Mouse (Mus musculus): ENCODE measurements at regions not wholly inside any gene's neighbourhood (a gene's known extent, or its start where the extent isn't known, plus 50 kb on each side); places are given as distances from the start of the nearest gene placed in this dataset.
A peak's percentile ranks its signal among the peaks of the same experiment; 100 is the strongest.

DNA sequence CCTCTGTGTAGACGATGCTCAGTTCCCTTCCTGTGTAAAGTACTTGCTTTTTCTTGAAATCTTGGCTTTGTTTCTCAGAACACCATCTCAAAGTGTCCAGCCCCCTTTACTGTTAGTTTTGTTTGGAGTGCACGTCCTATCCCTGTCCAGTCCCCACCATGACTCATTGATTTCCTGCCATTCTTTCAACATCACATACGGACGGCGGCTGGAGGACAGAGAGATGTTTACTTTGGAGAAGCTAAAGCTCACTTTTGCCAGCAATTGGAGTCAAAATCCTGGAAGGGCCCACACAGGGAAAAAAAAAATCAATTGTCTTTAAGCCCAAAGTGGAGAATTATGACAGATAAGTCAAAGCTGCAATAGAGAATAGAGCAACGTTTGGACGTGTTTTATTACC is 51.8 kb downstream of the Gm5426 start:
- Histone ChIP-seq H3K27ac (no peak overlapping the region), H3K9me3 (no peaks in the 10 kb centered on the region), H3K4me1 (0 out of 2 replicates have a peak, but pooled peaks cover 3% of the 10 kb centered on the region), H3K36me3 (no peaks in the 10 kb centered on the region), H3K27me3 (no peaks in the 10 kb centered on the region), H3K4me3 (no peak overlapping the region), H3K4me2 (no peak overlapping the region), H3K9ac (no peak overlapping the region)
- no peak for ATAC-seq (ENCODE audit: insufficient number of reproducible peaks, insufficient read depth, low FRiP score, low TSS enrichment, low read depth)
- WGBS = 60% methylated on average over 7 of the region's 7 CpGs

DNA sequence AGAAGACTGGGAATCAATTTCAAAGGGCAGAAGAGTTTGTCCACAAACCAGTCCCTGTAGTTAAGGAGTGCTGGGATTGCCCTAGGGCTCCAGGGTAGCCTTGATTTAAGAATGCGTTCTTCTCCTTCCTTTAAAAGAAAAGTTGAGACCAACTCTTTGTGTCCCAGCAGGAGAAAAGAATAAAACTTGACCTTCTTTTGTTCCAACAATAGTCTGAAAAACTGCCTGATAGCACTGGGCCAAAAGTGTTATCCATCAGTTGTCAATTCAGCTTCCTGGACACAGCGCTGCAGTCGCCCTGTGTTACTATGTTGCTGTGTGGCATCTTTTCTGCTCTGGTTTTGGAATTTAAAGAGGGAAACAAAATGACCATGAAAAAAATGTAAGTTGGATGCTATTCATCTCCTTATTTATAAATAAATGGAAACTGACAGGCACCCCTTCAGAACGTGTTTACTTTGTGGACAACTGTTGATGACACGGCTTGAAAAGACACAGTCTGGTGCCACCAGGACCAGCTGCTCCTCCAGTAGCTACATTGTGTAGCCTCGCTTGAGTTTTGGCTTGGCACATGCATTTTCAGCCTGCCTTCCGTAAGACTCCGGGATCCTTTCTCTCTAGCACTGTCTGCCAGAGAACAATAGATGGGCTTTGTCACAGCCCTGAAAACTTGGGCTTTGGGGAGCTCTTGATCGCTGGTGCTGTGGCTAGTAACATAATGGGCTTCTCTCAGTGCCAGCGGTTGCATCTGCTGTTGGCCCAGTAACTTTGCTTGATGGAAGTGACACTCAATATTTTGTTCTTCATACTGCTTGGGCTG is 54.0 kb downstream of the Gm5426 start:
- Histone ChIP-seq H3K4me3 (no peak overlapping the region), H3K4me1 (0 out of 2 replicates have a peak, but pooled peaks cover 3% of the 10 kb centered on the region), H3K36me3 (no peaks in the 10 kb centered on the region), H3K27me3 (no peaks in the 10 kb centered on the region), H3K27ac (no peak overlapping the region), H3K9ac (no peak overlapping the region), H3K9me3 (no peaks in the 10 kb centered on the region), H3K4me2 (no peak overlapping the region)
- WGBS = 69% methylated on average over 10 of the region's 10 CpGs
- no peak for ATAC-seq (ENCODE audit: insufficient number of reproducible peaks, insufficient read depth, low FRiP score, low TSS enrichment, low read depth)

DNA sequence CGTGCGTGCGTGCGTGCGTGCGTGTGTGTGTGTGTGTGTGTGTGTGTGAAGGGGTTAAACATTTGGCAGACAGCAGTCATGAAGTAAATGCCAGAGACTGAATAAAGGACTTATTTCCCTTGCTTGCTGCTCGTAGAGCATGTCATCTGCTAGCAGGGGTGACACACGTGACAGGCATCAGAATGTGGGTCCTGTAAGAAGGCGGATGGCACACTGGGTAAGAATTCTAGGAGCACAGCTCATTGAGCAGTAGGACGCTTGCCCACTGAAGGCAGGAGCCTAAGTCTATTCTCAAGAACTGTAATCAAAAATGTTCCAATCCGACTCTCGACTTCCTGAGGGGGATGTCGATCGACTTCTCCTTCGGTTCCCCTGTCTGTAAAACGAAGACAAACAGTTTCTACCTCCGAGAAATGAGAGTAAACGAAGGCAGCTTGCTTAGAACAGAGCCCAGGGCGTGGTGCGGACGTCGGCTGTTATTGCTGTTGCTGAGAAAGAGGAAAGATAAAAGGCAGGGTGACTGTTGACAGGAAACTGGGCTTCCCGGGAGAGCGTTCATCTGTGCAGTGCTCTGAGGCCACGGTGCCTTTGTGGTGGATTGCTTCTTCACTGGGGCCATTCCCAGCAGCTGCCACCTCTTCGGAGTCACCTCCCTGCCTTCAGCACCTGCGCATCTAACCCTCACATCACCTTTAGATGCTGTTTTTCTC is 64.7 kb downstream of the Gm5426 start:
- H3K36me3 ChIP-seq = no peaks in the 10 kb centered on the region
- H3K9ac ChIP-seq = no peak overlapping the region
- H3K4me1 ChIP-seq = peaks cover 6% of the 10 kb centered on the region
- H3K9me3 ChIP-seq = no peaks in the 10 kb centered on the region
- no peak overlapping the region for H3K4me2 ChIP-seq
- no peak for ATAC-seq (ENCODE audit: insufficient number of reproducible peaks, insufficient read depth, low FRiP score, low TSS enrichment, low read depth)
- no peak overlapping the region for H3K27ac ChIP-seq
- no peaks in the 10 kb centered on the region for H3K27me3 ChIP-seq
- no peak overlapping the region for H3K4me3 ChIP-seq
- 69% methylated on average over 27 of the region's 27 CpGs for WGBS

GRCm38 (mm10) chr10:96201891-96202290 is 65.5 kb downstream of the Gm5426 start:
- Histone ChIP-seq H3K4me3 (no peak overlapping the region), H3K9ac (no peak overlapping the region), H3K36me3 (no peaks in the 10 kb centered on the region), H3K27me3 (no peaks in the 10 kb centered on the region), H3K4me1 (peaks cover 6% of the 10 kb centered on the region), H3K27ac (no peak overlapping the region), H3K9me3 (no peaks in the 10 kb centered on the region), H3K4me2 (no peak overlapping the region)
- no peak for ATAC-seq (ENCODE audit: insufficient number of reproducible peaks, insufficient read depth, low FRiP score, low TSS enrichment, low read depth)
- 49% methylated on average over 6 of the region's 6 CpGs for WGBS

DNA sequence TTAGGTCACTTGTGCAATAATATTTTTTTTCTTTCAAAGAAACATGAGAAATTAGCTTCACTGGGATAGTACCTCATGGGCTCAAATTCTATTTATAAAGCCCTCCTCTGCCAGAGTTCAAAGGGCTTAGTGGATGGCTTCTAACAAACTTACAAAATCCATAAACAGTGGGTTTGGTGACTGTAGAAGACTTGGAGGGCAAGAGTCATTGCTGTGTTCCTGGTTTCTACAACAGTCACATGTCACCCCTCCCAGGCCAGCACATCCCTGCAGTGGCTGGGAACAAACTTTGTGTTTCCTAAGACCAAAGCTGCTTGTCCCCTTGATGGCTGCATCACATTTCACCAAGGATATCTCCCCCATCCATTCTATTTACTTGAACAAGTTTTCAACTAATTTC is 66.5 kb downstream of the Gm5426 start:
- no peak overlapping the region for H3K4me2 ChIP-seq
- no peaks in the 10 kb centered on the region for H3K9me3 ChIP-seq
- peaks cover 6% of the 10 kb centered on the region for H3K4me1 ChIP-seq
- ATAC-seq (ENCODE audit: insufficient number of reproducible peaks, insufficient read depth, low FRiP score, low TSS enrichment, low read depth) = no peak
- no peaks in the 10 kb centered on the region for H3K27me3 ChIP-seq
- no peak overlapping the region for H3K4me3 ChIP-seq
- H3K27ac ChIP-seq = no peak overlapping the region
- H3K36me3 ChIP-seq = no peaks in the 10 kb centered on the region
- no peak overlapping the region for H3K9ac ChIP-seq

DNA sequence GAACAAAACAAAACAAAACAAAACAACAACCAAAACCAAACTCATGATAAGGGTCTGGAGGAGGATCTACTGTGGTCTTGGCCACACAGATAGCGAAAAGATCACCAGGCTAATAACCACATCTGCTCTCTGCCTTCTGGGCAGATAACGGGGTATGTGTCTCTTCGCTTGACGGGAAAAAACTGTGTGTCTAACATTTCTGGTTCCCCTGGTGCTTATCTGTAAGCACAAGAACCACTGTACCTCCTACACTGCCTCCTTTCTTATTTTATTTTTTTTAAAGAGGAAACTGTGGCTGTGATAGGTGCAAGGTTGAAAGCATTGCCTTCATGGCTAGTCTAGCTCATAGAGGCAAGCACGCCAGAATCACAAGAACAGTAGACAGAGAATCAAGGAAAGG is 67.8 kb downstream of the Gm5426 start:
- Histone ChIP-seq H3K4me1 (peaks cover 6% of the 10 kb centered on the region), H3K9ac (no peak overlapping the region), H3K9me3 (no peaks in the 10 kb centered on the region), H3K36me3 (no peaks in the 10 kb centered on the region), H3K27me3 (no peaks in the 10 kb centered on the region), H3K4me3 (no peak overlapping the region), H3K4me2 (no peak overlapping the region), H3K27ac (no peak overlapping the region)
- no peak for ATAC-seq (ENCODE audit: insufficient number of reproducible peaks, insufficient read depth, low FRiP score, low TSS enrichment, low read depth)
- 87% methylated on average over 5 of the region's 5 CpGs for WGBS

- Histone ChIP-seq H3K9ac (no peak overlapping the region), H3K9me3 (no peaks in the 10 kb centered on the region), H3K4me2 (no peak overlapping the region), H3K27me3 (no peaks in the 10 kb centered on the region), H3K4me1 (peaks cover 2% of the 10 kb centered on the region), H3K36me3 (no peaks in the 10 kb centered on the region), H3K4me3 (no peak overlapping the region), H3K27ac (no peak overlapping the region)
- WGBS = 71% methylated on average over 5 of the region's 5 CpGs
- ATAC-seq (ENCODE audit: insufficient number of reproducible peaks, insufficient read depth, low FRiP score, low TSS enrichment, low read depth) = no peak
Measured at GRCm38 (mm10) chr10:96209171-96209570, 72.8 kb downstream of the Gm5426 start.

- Histone ChIP-seq H3K27me3 (no peaks in the 10 kb centered on the region), H3K36me3 (no peaks in the 10 kb centered on the region), H3K27ac (no peak overlapping the region), H3K4me1 (peaks cover 4% of the 10 kb centered on the region), H3K9me3 (no peaks in the 10 kb centered on the region), H3K4me2 (no peak overlapping the region), H3K9ac (no peak overlapping the region), H3K4me3 (no peak overlapping the region)
- no peak for ATAC-seq (ENCODE audit: insufficient number of reproducible peaks, insufficient read depth, low FRiP score, low TSS enrichment, low read depth)
- 83% methylated on average over 7 of the region's 7 CpGs for WGBS
Measured at GRCm38 (mm10) chr10:96211189-96211588, 74.8 kb downstream of the Gm5426 start.

GRCm38 (mm10) chr10:96213876-96214275 is 77.5 kb downstream of the Gm5426 start:
- WGBS = under 1% methylated on average over 10 of the region's 10 CpGs
- Histone ChIP-seq H3K4me3 (no peak overlapping the region), H3K27ac (peak overlapping the region; percentile 63), H3K36me3 (no peaks in the 10 kb centered on the region), H3K9ac (no peak overlapping the region), H3K4me2 (no peak overlapping the region), H3K9me3 (no peaks in the 10 kb centered on the region), H3K4me1 (peaks cover 8% of the 10 kb centered on the region), H3K27me3 (no peaks in the 10 kb centered on the region)
- peak; percentile 70; the same call in 1 of the 2 replicates for ATAC-seq (ENCODE audit: insufficient number of reproducible peaks, insufficient read depth, low FRiP score, low TSS enrichment, low read depth)

- peak overlapping the region; percentile 63 for H3K27ac ChIP-seq
- H3K36me3 ChIP-seq = no peaks in the 10 kb centered on the region
- H3K4me3 ChIP-seq = no peak overlapping the region
- H3K27me3 ChIP-seq = no peaks in the 10 kb centered on the region
- no peak overlapping the region for H3K9ac ChIP-seq
- H3K4me2 ChIP-seq = no peak overlapping the region
- peaks cover 8% of the 10 kb centered on the region for H3K4me1 ChIP-seq
- WGBS = 58% methylated on average over 7 of the region's 7 CpGs
- no peak for ATAC-seq (ENCODE audit: insufficient number of reproducible peaks, insufficient read depth, low FRiP score, low TSS enrichment, low read depth)
- no peaks in the 10 kb centered on the region for H3K9me3 ChIP-seq
Measured at GRCm38 (mm10) chr10:96214285-96214684, 77.9 kb downstream of the Gm5426 start.

DNA sequence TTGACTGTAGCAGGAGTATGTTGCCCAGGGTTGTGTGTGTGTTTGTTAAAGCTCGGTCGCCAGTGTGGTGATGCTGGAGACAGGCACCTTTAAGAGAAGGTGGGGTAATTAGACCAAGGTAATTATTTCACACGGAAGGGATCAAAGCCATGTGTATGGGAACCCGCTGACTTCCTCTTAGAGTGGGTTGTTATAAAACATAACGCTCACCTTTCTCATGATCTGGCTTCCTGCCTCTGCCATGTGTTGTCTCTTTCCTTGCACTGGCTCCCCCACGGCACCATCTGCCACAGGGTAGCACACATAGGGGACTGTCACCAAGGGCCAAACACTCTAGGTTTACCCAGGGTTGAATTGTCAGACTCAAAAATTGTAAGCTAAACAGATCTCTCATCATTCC is 78.5 kb downstream of the Gm5426 start:
- H3K9me3 ChIP-seq = no peaks in the 10 kb centered on the region
- 75% methylated on average over 6 of the region's 6 CpGs for WGBS
- no peak overlapping the region for H3K4me2 ChIP-seq
- no peak overlapping the region for H3K27ac ChIP-seq
- ATAC-seq (ENCODE audit: insufficient number of reproducible peaks, insufficient read depth, low FRiP score, low TSS enrichment, low read depth) = no peak
- H3K4me1 ChIP-seq = peaks cover 8% of the 10 kb centered on the region
- no peaks in the 10 kb centered on the region for H3K36me3 ChIP-seq
- H3K9ac ChIP-seq = no peak overlapping the region
- no peak overlapping the region for H3K4me3 ChIP-seq
- H3K27me3 ChIP-seq = no peaks in the 10 kb centered on the region

- Histone ChIP-seq H3K27me3 (no peaks in the 10 kb centered on the region), H3K4me2 (no peak overlapping the region), H3K4me3 (no peak overlapping the region), H3K9me3 (no peaks in the 10 kb centered on the region), H3K4me1 (0 out of 2 replicates have a peak, but pooled peaks cover 4% of the 10 kb centered on the region), H3K27ac (no peak overlapping the region), H3K9ac (no peak overlapping the region), H3K36me3 (no peaks in the 10 kb centered on the region)
- 89% methylated on average over 4 of the region's 4 CpGs for WGBS
- ATAC-seq (ENCODE audit: insufficient number of reproducible peaks, insufficient read depth, low FRiP score, low TSS enrichment, low read depth) = no peak
Measured at GRCm38 (mm10) chr10:96220731-96221130, 84.3 kb downstream of the Gm5426 start.

Data from embryonic facial prominence, embryonic 13.5 days (tissue).